Mouse (Mus musculus): ENCODE results near the gene Calr. TPM values are rescaled to one million over a fixed set of nuclear protein-coding genes. Genes with fewer than 3 reads are reported as not detected.
A peak's percentile ranks its signal among the peaks of the same experiment; 100 is the strongest.

Calr gene
- polyA plus RNA-seq, 1 experiment from 2014 or later: 730 TPM

DNA sequence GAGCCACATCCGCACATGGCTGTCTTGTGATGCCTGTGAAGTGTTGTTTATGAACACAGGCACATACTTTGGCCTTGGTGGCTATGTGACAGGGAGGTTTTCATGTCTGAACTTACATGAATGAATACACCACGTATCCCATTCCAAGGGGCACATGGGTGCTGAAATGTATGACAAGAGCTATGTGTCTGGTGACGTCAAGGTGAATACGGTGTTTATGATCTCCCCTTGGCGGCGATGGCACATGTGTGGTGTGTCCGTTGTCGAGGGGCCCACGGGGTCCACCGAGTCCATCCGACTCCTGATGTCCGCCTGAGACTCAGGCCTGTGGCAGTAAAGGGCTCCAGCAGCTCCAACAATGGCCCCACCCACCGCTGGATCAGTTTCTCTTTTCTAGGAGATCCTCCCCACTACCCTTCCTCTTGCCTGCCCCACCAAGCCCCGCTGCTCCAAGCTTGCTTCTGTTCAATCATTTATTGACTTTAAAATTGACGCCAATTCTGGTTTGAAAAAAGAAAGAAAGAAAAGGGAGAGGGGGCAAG is 49.4 kb downstream of the Calr start:
- no peaks in the 10 kb centered on the region for H3K36me3 ChIP-seq
- peak overlapping the region; percentile 58; the same call in 1 of the 2 replicates for H3K4me3 ChIP-seq (replicated peaks)
- WGBS: 70% methylated on average over 15 of the region's 15 CpGs
- no peaks in the 10 kb centered on the region for H3K9me3 ChIP-seq (replicated peaks)
- peaks cover 65% of the 10 kb centered on the region for H3K4me1 ChIP-seq
- H3K27ac ChIP-seq (replicated peaks): peak overlapping the region; percentile 83
- no peak for ATAC-seq (ENCODE audit: low FRiP score)
- H3K4me2 ChIP-seq: peak overlapping the region; percentile 98
- H3K9ac ChIP-seq (replicated peaks): no peak overlapping the region
- peaks cover 80% of the 10 kb centered on the region for H3K27me3 ChIP-seq (replicated peaks)

DNA sequence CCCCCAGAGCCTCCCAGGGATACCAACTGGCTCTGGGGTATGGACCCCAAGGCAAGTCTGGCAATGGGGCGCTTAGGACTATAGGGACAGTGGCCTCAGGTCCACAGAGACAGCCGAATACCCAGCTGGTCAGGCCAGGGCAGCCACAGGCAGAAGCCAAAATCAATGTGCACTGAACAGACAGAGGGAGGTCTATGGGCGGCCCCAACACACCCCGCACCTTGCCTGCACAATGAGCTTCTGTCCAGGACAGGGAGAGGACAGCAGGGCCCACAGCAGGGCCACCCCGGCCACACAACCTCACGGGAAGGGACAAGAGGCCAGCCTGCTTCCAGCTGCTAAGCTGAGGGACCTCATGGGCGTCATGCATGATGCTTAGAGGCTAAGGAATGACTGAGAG is 52.2 kb downstream of the Calr start:
- no peak overlapping the region for H3K9ac ChIP-seq (replicated peaks)
- no peaks in the 10 kb centered on the region for H3K36me3 ChIP-seq
- no peak overlapping the region; the same call in 1 of the 2 replicates for H3K4me3 ChIP-seq (replicated peaks)
- peak overlapping the region; percentile 86 for H3K27ac ChIP-seq (replicated peaks)
- ATAC-seq (ENCODE audit: low FRiP score): peak; percentile 37; the same call in 1 of the 2 replicates
- H3K4me1 ChIP-seq: peaks cover 77% of the 10 kb centered on the region
- no peaks in the 10 kb centered on the region for H3K9me3 ChIP-seq (replicated peaks)
- H3K4me2 ChIP-seq: peak overlapping the region; percentile 36
- peaks cover 87% of the 10 kb centered on the region for H3K27me3 ChIP-seq (replicated peaks)
- 50% methylated on average over 7 of the region's 7 CpGs for WGBS

DNA sequence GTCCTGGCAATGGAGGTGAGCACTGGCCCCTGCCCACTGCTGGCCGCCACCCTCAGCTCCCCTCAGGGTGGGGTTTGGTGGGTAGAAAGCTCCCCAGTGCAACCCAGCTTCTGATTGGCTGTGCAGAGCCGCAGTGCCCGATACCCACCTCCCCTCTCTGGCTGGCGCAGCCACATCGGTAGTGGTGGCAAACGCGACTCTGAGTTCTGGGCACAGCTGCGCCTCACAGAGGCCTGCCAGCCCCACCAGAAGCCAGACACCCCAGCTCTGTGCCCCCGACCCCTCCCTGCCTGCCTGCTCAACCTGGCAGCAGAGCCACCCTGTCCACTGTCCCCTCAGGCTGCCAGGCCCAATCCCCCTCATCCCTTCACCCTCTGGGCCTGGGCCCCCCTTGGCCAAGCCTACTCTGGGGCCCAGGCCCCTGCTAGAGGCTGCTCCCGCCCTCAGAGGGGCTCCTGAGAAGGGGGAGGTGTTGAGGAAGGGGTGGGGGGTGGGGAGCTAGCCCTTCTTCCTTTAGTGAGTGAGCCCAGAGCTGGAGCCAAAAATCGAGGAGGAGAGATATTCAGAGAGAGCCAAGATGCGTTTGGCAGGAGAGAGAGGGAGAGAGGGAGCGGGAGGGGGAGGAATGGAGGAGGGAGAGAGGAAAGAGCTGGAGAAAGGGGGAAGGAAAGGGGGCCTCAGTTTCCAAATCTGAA is 52.8 kb downstream of the Calr start:
- Histone ChIP-seq H3K4me1 (peaks cover 77% of the 10 kb centered on the region), H3K27ac (replicated peaks) (peak overlapping the region; percentile 86), H3K4me2 (peak overlapping the region; percentile 36), H3K36me3 (no peaks in the 10 kb centered on the region), H3K27me3 (replicated peaks) (peaks cover 92% of the 10 kb centered on the region), H3K9me3 (replicated peaks) (no peaks in the 10 kb centered on the region), H3K4me3 (replicated peaks) (peak overlapping the region; percentile 4; the same call in 1 of the 2 replicates), H3K9ac (replicated peaks) (0 out of 2 replicates have a peak overlapping the region, but pooled peaks have one; percentile 1)
- ATAC-seq (ENCODE audit: low FRiP score): peak; percentile 84
- WGBS: 41% methylated on average over 13 of the region's 13 CpGs

DNA sequence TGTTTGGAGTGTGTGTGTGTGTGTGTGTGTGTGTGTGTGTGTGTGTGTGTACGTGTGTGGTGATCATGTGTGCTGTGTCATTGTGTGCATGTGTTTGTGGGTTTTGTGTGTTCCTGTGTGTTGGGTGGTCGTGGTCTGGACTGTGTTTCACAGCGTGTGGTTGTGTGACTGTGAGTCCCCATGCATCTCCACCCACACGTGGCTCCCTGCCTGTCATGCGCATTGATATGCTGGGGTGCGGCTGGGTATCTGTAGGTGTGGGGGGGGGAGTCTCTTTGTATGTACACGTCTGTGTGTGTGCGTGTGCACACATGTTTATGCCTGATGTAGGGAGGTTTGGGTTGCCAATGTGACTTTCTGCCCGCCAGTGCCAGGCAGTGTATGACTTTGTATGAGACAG is 53.6 kb downstream of the Calr start:
- WGBS: 77% methylated on average over 9 of the region's 9 CpGs
- Histone ChIP-seq H3K9ac (replicated peaks) (0 out of 2 replicates have a peak overlapping the region, but pooled peaks have one; percentile 1), H3K4me3 (replicated peaks) (no peak overlapping the region), H3K27me3 (replicated peaks) (peaks cover 92% of the 10 kb centered on the region), H3K36me3 (no peaks in the 10 kb centered on the region), H3K27ac (replicated peaks) (peak overlapping the region; percentile 86), H3K9me3 (replicated peaks) (no peaks in the 10 kb centered on the region), H3K4me1 (peaks cover 79% of the 10 kb centered on the region), H3K4me2 (peak overlapping the region; percentile 36)
- no peak for ATAC-seq (ENCODE audit: low FRiP score)

DNA sequence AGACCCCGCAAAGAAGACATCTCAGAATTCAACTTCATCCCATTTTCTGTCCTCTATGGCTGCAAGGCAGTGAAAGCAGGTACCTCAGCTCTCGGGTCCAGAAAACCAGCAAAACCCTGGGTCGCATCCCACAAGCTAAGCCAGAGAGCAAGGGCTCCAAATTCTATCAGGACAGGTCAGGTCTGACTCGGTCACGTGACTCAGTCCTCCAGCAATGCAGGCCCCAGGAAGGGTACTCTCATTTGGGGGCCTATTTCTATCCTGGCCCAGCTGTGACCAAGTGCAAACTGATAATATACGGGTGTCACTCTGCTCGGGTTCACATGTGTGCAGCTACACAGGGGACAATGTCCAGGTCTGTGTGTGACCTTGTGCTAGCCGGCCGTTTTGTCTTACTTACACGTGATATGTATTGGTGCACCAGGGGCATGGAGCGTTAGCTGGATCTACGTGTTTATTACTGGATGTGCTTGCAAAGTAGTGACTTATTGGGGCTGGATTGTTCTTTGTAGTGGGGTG is 54.2 kb downstream of the Calr start:
- WGBS: 77% methylated on average over 12 of the region's 12 CpGs
- Histone ChIP-seq H3K27ac (replicated peaks) (peak overlapping the region; percentile 86), H3K9ac (replicated peaks) (no peak overlapping the region), H3K36me3 (no peaks in the 10 kb centered on the region), H3K9me3 (replicated peaks) (no peaks in the 10 kb centered on the region), H3K4me3 (replicated peaks) (no peak overlapping the region), H3K27me3 (replicated peaks) (peaks cover 91% of the 10 kb centered on the region), H3K4me1 (peaks cover 80% of the 10 kb centered on the region), H3K4me2 (no peak overlapping the region)
- no peak for ATAC-seq (ENCODE audit: low FRiP score)

Small RNA genes lying within 50 kb of the gene (microRNA-seq; reads per million reads assigned to microRNA genes)
- 2.1 reads per million, percentile 6 among the genes with 10 or more reads in this experiment for gene Mir7069

Other genes with a start within 250 kb of the Calr start
- gene Ier2, start 184.1 kb downstream of the Calr start, polyA plus RNA-seq (2015; fragmentation: Nextera tagmentation; extraction: Ambion mirVana): 20.3 and 33.1 TPM in 2 replicates
- 66.7 and 75.1 TPM in 2 replicates for gene Trmt1, start 160.6 kb downstream of the Calr start, polyA plus RNA-seq (2015; fragmentation: Nextera tagmentation; extraction: Ambion mirVana)
- 12.3 and 14.1 TPM in 2 replicates for gene Nacc1, start 159.1 kb downstream of the Calr start, polyA plus RNA-seq (2015; fragmentation: Nextera tagmentation; extraction: Ambion mirVana)
- 3.1 and 6.1 TPM in 2 replicates for gene Lyl1, start 145.5 kb downstream of the Calr start, polyA plus RNA-seq (2015; fragmentation: Nextera tagmentation; extraction: Ambion mirVana)
- gene G430095P16Rik, start 123.9 kb downstream of the Calr start, polyA plus RNA-seq (2015; fragmentation: Nextera tagmentation; extraction: Ambion mirVana): 1.4 and 1.8 TPM in 2 replicates
- gene Nfix, start 46.6 kb downstream of the Calr start, polyA plus RNA-seq (2015; fragmentation: Nextera tagmentation; extraction: Ambion mirVana): 60.3 and 70.5 TPM in 2 replicates
- gene Dand5, start 24.1 kb downstream of the Calr start, polyA plus RNA-seq (2015; fragmentation: Nextera tagmentation; extraction: Ambion mirVana): 15.7 and 17.2 TPM in 2 replicates
- gene Gadd45gip1, start 15.4 kb downstream of the Calr start, polyA plus RNA-seq (2015; fragmentation: Nextera tagmentation; extraction: Ambion mirVana): 44.3 and 45.1 TPM in 2 replicates
- 71.3 and 98.0 TPM in 2 replicates for gene Rad23a, start 6.3 kb downstream of the Calr start, polyA plus RNA-seq (2015; fragmentation: Nextera tagmentation; extraction: Ambion mirVana)
- 105 and 108 TPM in 2 replicates for gene Farsa, start 10.1 kb upstream of the Calr start, polyA plus RNA-seq (2015; fragmentation: Nextera tagmentation; extraction: Ambion mirVana)
- 26.4 and 49.7 TPM in 2 replicates for gene Syce2, start 25.2 kb upstream of the Calr start, polyA plus RNA-seq (2015; fragmentation: Nextera tagmentation; extraction: Ambion mirVana)
- gene Gcdh, start 47.0 kb upstream of the Calr start, polyA plus RNA-seq (2015; fragmentation: Nextera tagmentation; extraction: Ambion mirVana): 39.8 and 41.3 TPM in 2 replicates
- 0.49 and 1.1 TPM in 2 replicates for gene Klf1, start 55.0 kb upstream of the Calr start, polyA plus RNA-seq (2015; fragmentation: Nextera tagmentation; extraction: Ambion mirVana)
- 5.2 and 7.3 TPM in 2 replicates for gene Dnase2a, start 61.6 kb upstream of the Calr start, polyA plus RNA-seq (2015; fragmentation: Nextera tagmentation; extraction: Ambion mirVana)
- gene Mast1, start 90.4 kb upstream of the Calr start, polyA plus RNA-seq (2015; fragmentation: Nextera tagmentation; extraction: Ambion mirVana): 60.7 and 74.7 TPM in 2 replicates
- gene Rtbdn, start 100.1 kb upstream of the Calr start, polyA plus RNA-seq (2015; fragmentation: Nextera tagmentation; extraction: Ambion mirVana): 3.0 and 3.8 TPM in 2 replicates
- not detected in 2 replicates for gene Gm49661, start 122.5 kb upstream of the Calr start, polyA plus RNA-seq (2015; fragmentation: Nextera tagmentation; extraction: Ambion mirVana)
- gene Prdx2, start 122.7 kb upstream of the Calr start, polyA plus RNA-seq (2015; fragmentation: Nextera tagmentation; extraction: Ambion mirVana): 930 and 1,070 TPM in 2 replicates
- 55.0 and 81.5 TPM in 2 replicates for gene Rnaseh2a, start 122.8 kb upstream of the Calr start, polyA plus RNA-seq (2015; fragmentation: Nextera tagmentation; extraction: Ambion mirVana)
- 9.4 and 15.1 TPM in 2 replicates for gene Junb, start 131.8 kb upstream of the Calr start, polyA plus RNA-seq (2015; fragmentation: Nextera tagmentation; extraction: Ambion mirVana)
- gene Hook2, start 143.7 kb upstream of the Calr start, polyA plus RNA-seq (2015; fragmentation: Nextera tagmentation; extraction: Ambion mirVana): 33.9 and 37.2 TPM in 2 replicates
- not detected in 2 replicates for gene Best2, start 167.6 kb upstream of the Calr start, polyA plus RNA-seq (2015; fragmentation: Nextera tagmentation; extraction: Ambion mirVana)
- gene Asna1, start 178.3 kb upstream of the Calr start, polyA plus RNA-seq (2015; fragmentation: Nextera tagmentation; extraction: Ambion mirVana): 148 and 154 TPM in 2 replicates
- gene Trir, start 179.9 kb upstream of the Calr start, polyA plus RNA-seq (2015; fragmentation: Nextera tagmentation; extraction: Ambion mirVana): 116 and 124 TPM in 2 replicates
- 54.9 and 55.5 TPM in 2 replicates for gene Tnpo2, start 190.0 kb upstream of the Calr start, polyA plus RNA-seq (2015; fragmentation: Nextera tagmentation; extraction: Ambion mirVana)
- gene Fbxw9, start 213.1 kb upstream of the Calr start, polyA plus RNA-seq (2015; fragmentation: Nextera tagmentation; extraction: Ambion mirVana): 60.6 and 68.3 TPM in 2 replicates
- 1.4 and 1.6 TPM in 2 replicates for gene Gm5741, start 221.0 kb upstream of the Calr start, polyA plus RNA-seq (2015; fragmentation: Nextera tagmentation; extraction: Ambion mirVana)
- 102 and 117 TPM in 2 replicates for gene Dhps, start 224.8 kb upstream of the Calr start, polyA plus RNA-seq (2015; fragmentation: Nextera tagmentation; extraction: Ambion mirVana)
- 111 and 121 TPM in 2 replicates for gene Wdr83os, start 233.8 kb upstream of the Calr start, polyA plus RNA-seq (2015; fragmentation: Nextera tagmentation; extraction: Ambion mirVana)
- 50.3 and 50.5 TPM in 2 replicates for gene Wdr83, start 234.4 kb upstream of the Calr start, polyA plus RNA-seq (2015; fragmentation: Nextera tagmentation; extraction: Ambion mirVana)
- 19.3 and 31.1 TPM in 2 replicates for gene Man2b1, start 236.3 kb upstream of the Calr start, polyA plus RNA-seq (2015; fragmentation: Nextera tagmentation; extraction: Ambion mirVana)